Mouse (Mus musculus) left cerebral cortex, postnatal 10 days (tissue): ENCODE results near the gene Zfp352. TPM values are rescaled to one million over a fixed set of nuclear protein-coding genes. Genes with fewer than 3 reads are reported as not detected.
"Not testable (repeated sequence)": the region's sequence is repeated elsewhere in the genome, so short reads cannot be mapped to it uniquely, and the experiment has no call there.

ENCODE experiments used
- DNase-seq, 2 experiments: peaks; one replicate each; pipeline ENCODE4 v3.0.0; 2021 to 2022; ENCODE audit warnings: low spot score in 2 of 2, mixed read lengths in 1 of 2; ENCODE audit errors: extremely low spot score in 1 of 2
- intact Hi-C: fragments of 180-260 bp; cut with DNase I; formaldehyde crosslinking; loops from one replicate; pipeline ENCODE4 v1.15.1; 2025
- total RNA-seq, 2 experiments: library from RNA; stranded (reverse); gene quantifications; 2 replicates each; pipeline ENCODE4 v1.2.3; 2021

Zfp352 gene
- not detected for total RNA-seq

DNA sequence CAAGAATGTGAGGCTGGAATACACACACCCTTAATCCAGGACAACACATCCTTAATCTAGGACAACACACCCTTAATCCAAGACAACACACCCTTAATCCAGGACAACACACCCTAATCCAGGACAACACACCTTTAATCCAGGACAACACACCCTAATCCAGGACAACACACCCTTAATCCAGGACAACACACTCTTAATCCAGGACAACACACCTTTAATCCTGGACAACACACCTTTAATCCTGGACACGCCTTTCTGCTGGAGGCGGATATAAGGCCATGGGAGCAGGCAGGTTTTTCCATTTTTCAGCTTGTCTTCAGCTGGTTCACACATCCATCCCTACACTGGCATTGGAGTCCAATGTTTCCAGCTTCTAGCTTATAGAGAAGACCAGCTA lies at the start of gene Zfp352:
Gene Zfp352 (plus strand): TSS at position 301 of the 400 bp plus-strand sequence.
- intact Hi-C loops: no loop called here
- DNase-seq: no peak

DNA sequence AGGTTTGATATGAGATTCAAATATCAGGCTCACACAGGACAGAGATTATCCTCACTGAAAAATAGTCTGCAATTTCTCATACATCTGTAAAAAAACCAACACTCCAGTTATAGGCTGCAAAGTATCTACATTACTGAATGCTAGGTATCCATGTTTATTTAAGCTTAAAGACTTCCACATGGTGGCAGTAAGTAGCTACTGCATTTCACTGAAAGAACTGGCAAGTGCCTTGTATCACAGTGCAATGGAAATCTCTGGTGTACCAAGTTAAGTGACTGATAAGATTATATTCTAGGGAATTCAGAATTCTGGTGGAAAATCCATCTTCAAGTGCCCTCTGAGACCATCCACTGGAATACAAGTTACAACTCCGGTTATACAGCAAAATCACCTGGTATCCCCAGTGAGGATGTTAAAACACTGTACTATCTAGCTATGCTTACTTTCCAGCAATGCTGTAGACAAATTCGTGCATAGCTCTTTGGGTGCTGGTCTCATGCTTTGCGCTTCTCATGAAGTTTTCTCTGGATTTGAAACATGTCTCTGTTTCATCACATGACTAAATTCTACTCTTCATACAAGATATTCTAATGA lies 47.6 kb upstream of the Zfp352 start:
- peak in 1 of 2 experiments; percentile 51 for DNase-seq
- intact Hi-C loops: loop anchor here (10.0 kb wide), 1 partner anchor 1204 kb away; no protein-coding TSS in a partner anchor

DNA sequence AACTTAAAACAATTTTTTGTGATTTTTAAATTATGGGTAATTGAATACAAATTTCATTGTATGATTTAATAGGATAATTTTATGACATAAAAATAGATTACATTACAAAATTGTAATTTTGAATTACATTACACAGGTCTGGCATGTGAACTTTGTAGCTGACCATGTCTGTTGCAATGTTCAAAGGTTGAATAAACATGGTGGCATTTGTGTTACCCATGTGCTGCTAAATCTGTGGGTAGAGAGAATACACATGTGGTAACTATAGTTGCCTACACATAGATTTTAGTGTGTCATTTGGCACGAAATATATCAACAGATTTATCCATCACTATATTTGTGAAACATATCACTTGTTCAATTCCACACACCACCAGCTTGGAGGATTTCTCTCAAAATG lies 44.6 kb upstream of the Zfp352 start:
- no peak for DNase-seq
- intact Hi-C loops: loop anchor here (10.0 kb wide), 1 partner anchor 1201 kb away; no protein-coding TSS in a partner anchor

DNA sequence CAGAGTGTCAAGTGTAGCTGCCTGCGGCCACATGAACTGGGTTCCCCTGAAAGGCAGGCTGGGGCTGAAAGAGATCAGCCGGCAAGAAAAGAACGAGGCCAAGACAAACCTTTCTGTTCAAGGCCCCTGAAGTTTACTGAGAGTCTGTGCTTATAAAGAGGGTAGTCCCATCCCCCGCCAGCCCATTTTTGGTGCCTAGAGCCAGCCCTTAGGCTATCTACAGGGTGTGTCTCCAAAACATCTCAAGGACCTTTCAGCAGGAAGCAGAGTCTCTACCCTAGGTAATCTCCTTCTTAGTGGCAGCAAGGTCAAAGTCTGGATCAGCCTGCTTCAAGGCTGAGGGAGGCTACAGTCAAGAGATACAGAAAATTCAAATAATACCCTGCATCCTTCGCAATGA lies 15.2 kb upstream of the Zfp352 start:
- DNase-seq: no peak
- intact Hi-C loops: no loop called here

DNA sequence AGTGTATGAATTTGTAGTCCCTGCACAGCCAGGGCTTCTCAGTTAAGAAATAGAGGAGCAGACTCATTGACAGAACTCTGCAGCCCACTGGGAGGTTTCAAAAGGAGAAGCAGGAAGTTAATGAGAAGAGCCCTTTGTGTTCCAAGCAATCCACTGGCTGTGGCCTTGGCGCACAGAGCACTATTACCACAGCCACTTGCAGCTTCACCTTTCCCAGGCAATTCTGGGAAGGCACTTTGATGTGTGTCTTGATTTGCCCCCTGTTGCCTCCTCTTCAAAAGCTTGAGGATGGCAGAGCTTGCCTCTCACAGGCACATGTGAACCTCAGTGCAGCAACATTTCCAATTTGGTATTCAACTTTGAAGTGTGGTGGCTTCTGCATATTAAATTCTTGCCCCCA lies 7.1 kb upstream of the Zfp352 start:
- intact Hi-C loops: no loop called here
- no peak for DNase-seq

DNA sequence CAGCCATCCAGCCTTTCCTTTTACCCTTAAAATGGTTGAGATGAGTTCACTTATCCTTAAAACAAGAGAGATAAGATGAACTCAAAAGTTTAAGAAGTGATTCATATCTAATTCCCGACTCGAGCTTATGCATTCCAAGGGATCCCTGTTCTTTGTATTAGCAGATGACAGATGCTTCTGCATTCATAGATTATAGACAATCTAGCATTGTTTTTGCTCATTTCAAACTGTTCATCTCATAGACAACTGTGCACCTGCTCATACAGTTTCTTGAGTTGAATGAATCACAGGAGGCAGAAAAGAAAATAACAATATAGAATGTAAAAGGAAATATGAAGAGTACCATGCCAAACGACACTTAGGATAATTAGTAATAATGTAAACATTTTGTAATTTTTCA lies 6.5 kb upstream of the Zfp352 start:
- intact Hi-C loops: no loop called here
- no peak for DNase-seq

DNA sequence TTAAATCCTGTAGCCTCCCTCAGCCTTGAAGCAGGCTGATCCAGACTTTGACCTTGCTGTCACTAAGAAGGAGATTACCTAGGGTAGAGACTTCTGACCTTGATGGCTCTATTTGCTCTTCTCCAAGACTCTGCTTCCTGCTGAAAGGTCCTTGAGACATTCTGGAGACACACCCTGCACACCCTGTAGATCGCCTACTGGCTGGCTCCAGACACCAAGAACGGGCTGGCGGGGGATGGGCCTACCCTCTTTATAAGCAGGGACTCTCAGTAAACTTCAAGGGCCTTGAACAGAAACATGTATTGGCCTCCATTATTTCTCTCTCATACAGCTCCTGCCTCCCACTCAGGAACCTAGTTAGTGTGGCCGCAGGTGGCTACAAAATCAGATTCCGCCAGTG lies 17.0 kb downstream of the Zfp352 start:
- intact Hi-C loops, DNase-seq: not testable (repeated sequence)

DNA sequence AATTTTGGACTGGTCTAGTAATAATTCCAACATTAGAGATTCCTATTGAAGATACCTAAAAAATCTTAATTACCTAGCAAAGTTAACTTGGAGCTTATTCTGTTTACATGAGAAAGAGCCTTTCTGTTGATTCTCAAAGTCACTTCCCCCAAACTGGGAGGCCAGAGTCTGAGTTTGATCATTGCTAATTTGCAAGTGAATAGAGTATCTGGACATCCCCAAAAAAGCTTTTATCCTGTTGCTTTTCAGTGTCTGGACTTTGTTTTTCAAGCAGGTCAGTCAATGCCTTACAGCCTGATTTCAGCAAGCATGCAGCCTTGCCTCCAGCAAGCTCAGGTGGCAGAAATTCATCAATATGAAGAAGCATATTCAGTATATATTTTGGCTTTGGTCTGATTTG lies 51.2 kb downstream of the Zfp352 start:
- no peak for DNase-seq
- intact Hi-C loops: no loop called here
